Mouse (Mus musculus): Measurements from ENCODE around the gene Ptpn11. TPM values are rescaled to one million over a fixed set of nuclear protein-coding genes. Genes with fewer than 3 reads are reported as not detected.
A peak's percentile ranks its signal among the peaks of the same experiment; 100 is the strongest.

The Ptpn11 gene
- polyA plus RNA-seq, 1 experiment from 2014 or later = 15.8 TPM

GRCm38 (mm10) chr5:121196764-121197163, 5.6 kb upstream of the Ptpn11 start:
- H3K4me1 ChIP-seq = peaks cover 76% of the 10 kb centered on the region
- peak overlapping the region; percentile 74 for H3K27ac ChIP-seq
- H3K27me3 ChIP-seq (replicated peaks) = no peaks in the 10 kb centered on the region
- peak overlapping the region; percentile 6 for H3K9ac ChIP-seq
- no peaks in the 10 kb centered on the region for H3K36me3 ChIP-seq
- no peaks in the 10 kb centered on the region for H3K9me3 ChIP-seq (replicated peaks)
- H3K4me2 ChIP-seq = peak overlapping the region; percentile 35
- ATAC-seq = peak; percentile 76
- H3K4me3 ChIP-seq = no peak overlapping the region
- 13% methylated on average over 5 of the region's 5 CpGs for WGBS (ENCODE audit: insufficient replicate concordance)

- Histone ChIP-seq H3K4me1 (peaks cover 89% of the 10 kb centered on the region), H3K4me3 (no peak overlapping the region), H3K27me3 (replicated peaks) (no peaks in the 10 kb centered on the region), H3K27ac (peak overlapping the region; percentile 90), H3K9ac (peak overlapping the region; percentile 32), H3K4me2 (peak overlapping the region; percentile 27), H3K9me3 (replicated peaks) (no peaks in the 10 kb centered on the region), H3K36me3 (no peaks in the 10 kb centered on the region)
- ATAC-seq = peak; percentile 77
- 17% methylated on average over 1 of the region's 1 CpGs for WGBS (ENCODE audit: insufficient replicate concordance)
These were observed 3.0 kb upstream of the Ptpn11 start for GRCm38 (mm10) chr5:121194173-121194572.

GRCm38 (mm10) chr5:121191584-121191906, 348 bp upstream of the Ptpn11 start:
- Histone ChIP-seq H3K9ac (peak overlapping the region; percentile 92), H3K4me3 (peak overlapping the region; percentile 92), H3K27me3 (replicated peaks) (no peaks in the 10 kb centered on the region), H3K36me3 (0 out of 2 replicates have a peak, but pooled peaks cover 8% of the 10 kb centered on the region), H3K4me1 (peaks cover 90% of the 10 kb centered on the region), H3K9me3 (replicated peaks) (no peaks in the 10 kb centered on the region), H3K27ac (peak overlapping the region; percentile 88), H3K4me2 (peak overlapping the region; percentile 85)
- 12% methylated on average over 17 of the region's 17 CpGs for WGBS (ENCODE audit: insufficient replicate concordance)
- ATAC-seq = peak; percentile 27

- Histone ChIP-seq H3K36me3 (0 out of 2 replicates have a peak, but pooled peaks cover 8% of the 10 kb centered on the region), H3K4me1 (peaks cover 90% of the 10 kb centered on the region), H3K27me3 (replicated peaks) (no peaks in the 10 kb centered on the region), H3K4me3 (peak overlapping the region; percentile 92), H3K27ac (peak overlapping the region; percentile 88), H3K9me3 (replicated peaks) (no peaks in the 10 kb centered on the region), H3K9ac (peak overlapping the region; percentile 92), H3K4me2 (peak overlapping the region; percentile 85)
- no peak for ATAC-seq
- WGBS (ENCODE audit: insufficient replicate concordance) = 17% methylated on average over 21 of the region's 21 CpGs
These were observed 874 bp downstream of the Ptpn11 start for GRCm38 (mm10) chr5:121190210-121190835.

GRCm38 (mm10) chr5:121189182-121189581, 2.0 kb downstream of the Ptpn11 start:
- 0 out of 2 replicates have a peak overlapping the region, but pooled peaks have one; percentile 0 for H3K27ac ChIP-seq
- H3K4me2 ChIP-seq = peak overlapping the region; percentile 38
- no peaks in the 10 kb centered on the region for H3K9me3 ChIP-seq (replicated peaks)
- H3K9ac ChIP-seq = 0 out of 2 replicates have a peak overlapping the region, but pooled peaks have one; percentile 19
- no peak for ATAC-seq
- 57% methylated on average over 9 of the region's 9 CpGs for WGBS (ENCODE audit: insufficient replicate concordance)
- 0 out of 2 replicates have a peak, but pooled peaks cover 8% of the 10 kb centered on the region for H3K36me3 ChIP-seq
- peak overlapping the region; percentile 26 for H3K4me3 ChIP-seq
- no peaks in the 10 kb centered on the region for H3K27me3 ChIP-seq (replicated peaks)
- H3K4me1 ChIP-seq = peaks cover 90% of the 10 kb centered on the region

GRCm38 (mm10) chr5:121188265-121188664, 2.9 kb downstream of the Ptpn11 start:
- Histone ChIP-seq H3K27ac (no peak overlapping the region), H3K4me1 (peaks cover 90% of the 10 kb centered on the region), H3K4me2 (0 out of 2 replicates have a peak overlapping the region, but pooled peaks have one; percentile 38), H3K36me3 (0 out of 2 replicates have a peak, but pooled peaks cover 13% of the 10 kb centered on the region), H3K9ac (0 out of 2 replicates have a peak overlapping the region, but pooled peaks have one; percentile 39), H3K9me3 (replicated peaks) (no peaks in the 10 kb centered on the region), H3K4me3 (0 out of 2 replicates have a peak overlapping the region, but pooled peaks have one; percentile 3), H3K27me3 (replicated peaks) (no peaks in the 10 kb centered on the region)
- 80% methylated on average over 9 of the region's 9 CpGs for WGBS (ENCODE audit: insufficient replicate concordance)
- ATAC-seq = no peak

- H3K4me1 ChIP-seq = peaks cover 90% of the 10 kb centered on the region
These were observed 3.6 kb downstream of the Ptpn11 start for GRCm38 (mm10) chr5:121187580-121188001.

GRCm38 (mm10) chr5:121184945-121185551, 6.1 kb downstream of the Ptpn11 start:
- H3K36me3 ChIP-seq = 0 out of 2 replicates have a peak, but pooled peaks cover 13% of the 10 kb centered on the region
- H3K9me3 ChIP-seq (replicated peaks) = no peaks in the 10 kb centered on the region
- no peaks in the 10 kb centered on the region for H3K27me3 ChIP-seq (replicated peaks)
- peak overlapping the region; percentile 16; the same call in 1 of the 2 replicates for H3K4me3 ChIP-seq
- peaks cover 93% of the 10 kb centered on the region for H3K4me1 ChIP-seq
- peak overlapping the region; percentile 44 for H3K9ac ChIP-seq
- H3K27ac ChIP-seq = peak overlapping the region; percentile 82
- H3K4me2 ChIP-seq = peak overlapping the region; percentile 54
- peak; percentile 78 for ATAC-seq
- 12% methylated on average over 11 of the region's 11 CpGs for WGBS (ENCODE audit: insufficient replicate concordance)

More at GRCm38 (mm10) chr5:121187580-121188001, 3.6 kb downstream of the Ptpn11 start:
- H3K4me3 ChIP-seq = no peak overlapping the region
- 78% methylated on average over 8 of the region's 8 CpGs for WGBS (ENCODE audit: insufficient replicate concordance)
- no peak overlapping the region; the same call in 1 of the 2 replicates for H3K27ac ChIP-seq
- no peaks in the 10 kb centered on the region for H3K27me3 ChIP-seq (replicated peaks)
- ATAC-seq = no peak
- H3K9me3 ChIP-seq (replicated peaks) = no peaks in the 10 kb centered on the region
- peak overlapping the region; percentile 15; the same call in 1 of the 2 replicates for H3K9ac ChIP-seq
- 0 out of 2 replicates have a peak, but pooled peaks cover 13% of the 10 kb centered on the region for H3K36me3 ChIP-seq
- H3K4me2 ChIP-seq = peak overlapping the region; percentile 38; the same call in 1 of the 2 replicates

- H3K27me3 ChIP-seq (replicated peaks) = no peaks in the 10 kb centered on the region
- 0 out of 2 replicates have a peak, but pooled peaks cover 13% of the 10 kb centered on the region for H3K36me3 ChIP-seq
- no peak for ATAC-seq
- H3K4me1 ChIP-seq = peaks cover 94% of the 10 kb centered on the region
- WGBS (ENCODE audit: insufficient replicate concordance) = 52% methylated on average over 2 of the region's 2 CpGs
- no peak overlapping the region for H3K9ac ChIP-seq
- peak overlapping the region; percentile 54 for H3K4me2 ChIP-seq
- no peaks in the 10 kb centered on the region for H3K9me3 ChIP-seq (replicated peaks)
- H3K27ac ChIP-seq = peak overlapping the region; percentile 82
- no peak overlapping the region for H3K4me3 ChIP-seq
These were observed 6.8 kb downstream of the Ptpn11 start for GRCm38 (mm10) chr5:121184375-121184774.

- 76% methylated on average over 9 of the region's 9 CpGs for WGBS (ENCODE audit: insufficient replicate concordance)
- peaks cover 94% of the 10 kb centered on the region for H3K4me1 ChIP-seq
- H3K27ac ChIP-seq = no peak overlapping the region; the same call in 1 of the 2 replicates
- H3K4me3 ChIP-seq = no peak overlapping the region
- H3K4me2 ChIP-seq = no peak overlapping the region
- 0 out of 2 replicates have a peak, but pooled peaks cover 13% of the 10 kb centered on the region for H3K36me3 ChIP-seq
- H3K9ac ChIP-seq = no peak overlapping the region
- ATAC-seq = no peak
- H3K27me3 ChIP-seq (replicated peaks) = no peaks in the 10 kb centered on the region
- H3K9me3 ChIP-seq (replicated peaks) = no peaks in the 10 kb centered on the region
These were observed 7.9 kb downstream of the Ptpn11 start for GRCm38 (mm10) chr5:121183269-121183668.

- Histone ChIP-seq H3K27me3 (replicated peaks) (no peaks in the 10 kb centered on the region), H3K4me1 (peaks cover 81% of the 10 kb centered on the region), H3K4me2 (no peak overlapping the region), H3K9me3 (replicated peaks) (no peaks in the 10 kb centered on the region), H3K36me3 (peaks cover 22% of the 10 kb centered on the region), H3K27ac (0 out of 2 replicates have a peak overlapping the region, but pooled peaks have one; percentile 11), H3K9ac (no peak overlapping the region), H3K4me3 (no peak overlapping the region)
- WGBS (ENCODE audit: insufficient replicate concordance) = 73% methylated on average over 9 of the region's 9 CpGs
- no peak for ATAC-seq
These were observed 11.9 kb downstream of the Ptpn11 start for GRCm38 (mm10) chr5:121179077-121179857.
